Mouse (Mus musculus): Measurements from ENCODE around the gene Trpm3.

Gene Trpm3

DNA sequence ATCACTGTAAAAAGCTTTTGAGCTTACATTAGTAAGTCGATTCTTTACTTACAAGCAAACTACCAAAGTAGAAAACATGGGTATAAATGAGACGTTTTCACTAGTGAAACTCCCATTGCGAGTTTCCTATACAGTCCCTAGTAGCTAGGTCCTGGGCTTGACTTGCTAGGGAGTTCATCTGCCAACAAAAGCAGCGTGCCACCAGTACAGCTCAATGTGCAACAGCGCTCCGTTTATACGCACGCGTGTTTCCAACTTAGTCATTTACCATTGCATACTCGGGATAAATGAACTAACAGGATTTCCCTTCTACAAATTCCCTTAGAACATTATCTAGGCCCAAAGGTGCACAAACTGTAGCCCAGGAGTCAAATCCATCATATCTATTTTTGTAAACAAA lies 615.2 kb downstream of the Trpm3 start:
- DNase-seq (ENCODE audit: low spot score) = no peak

DNA sequence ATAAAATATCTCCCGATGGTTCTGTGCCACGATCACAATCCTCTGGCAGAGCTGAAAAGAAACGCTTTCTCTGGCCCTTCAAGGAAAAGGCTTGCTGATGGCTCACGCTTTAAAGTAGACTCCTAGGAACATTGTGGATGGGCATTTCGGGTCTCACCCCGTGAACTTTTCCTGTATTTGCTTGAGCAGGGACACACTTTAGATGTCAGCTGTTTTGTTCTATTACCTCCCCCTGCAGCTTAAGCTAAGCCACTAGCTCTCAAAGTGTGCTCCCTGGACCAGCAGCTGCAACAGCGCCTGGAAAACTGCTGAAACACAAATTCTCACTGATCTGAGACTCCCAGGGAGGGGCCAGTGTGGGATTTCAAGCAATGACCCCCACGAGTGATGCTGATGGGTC lies 615.7 kb downstream of the Trpm3 start:
- no peak for DNase-seq (ENCODE audit: low spot score)

DNA sequence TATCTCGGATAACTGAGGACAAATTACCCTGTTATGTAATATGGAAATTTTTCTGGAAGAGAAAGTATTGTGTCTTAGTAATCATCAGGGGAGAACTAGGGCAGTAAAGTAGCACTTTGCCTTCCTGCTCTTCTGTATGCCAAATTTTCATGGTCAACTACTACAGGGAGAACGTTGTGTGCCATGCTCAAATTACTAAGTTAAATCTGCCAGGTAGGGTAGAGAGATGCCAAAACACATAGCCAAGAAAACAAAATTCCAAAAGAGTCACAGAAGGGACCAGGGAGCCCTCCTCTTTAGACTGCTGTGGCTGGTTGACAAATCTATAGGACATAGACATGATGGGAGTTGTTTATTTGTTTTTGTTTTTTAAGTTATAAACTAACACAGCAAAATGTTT lies 619.6 kb downstream of the Trpm3 start:
- no peak for DNase-seq (ENCODE audit: low spot score)

DNA sequence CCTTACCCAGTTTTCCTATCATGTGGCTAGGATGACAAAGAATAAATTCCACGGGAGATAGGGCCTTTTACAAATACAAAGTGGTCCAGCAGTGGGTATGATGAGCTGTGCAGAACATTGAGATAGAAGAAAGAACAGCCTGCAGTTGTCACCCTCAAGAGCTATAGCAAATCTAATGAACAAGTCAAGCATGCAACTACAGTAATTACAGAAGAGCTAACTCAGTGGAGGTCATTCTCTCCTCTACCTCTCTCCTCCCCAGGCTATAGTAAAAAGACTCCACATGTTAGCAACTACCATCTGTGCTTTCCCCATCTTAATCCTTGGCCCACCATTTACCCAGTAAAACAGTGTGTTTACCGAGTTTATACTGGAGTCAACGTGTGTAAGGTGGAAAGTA lies 629.4 kb downstream of the Trpm3 start:
- DNase-seq (ENCODE audit: low spot score) = no peak

DNA sequence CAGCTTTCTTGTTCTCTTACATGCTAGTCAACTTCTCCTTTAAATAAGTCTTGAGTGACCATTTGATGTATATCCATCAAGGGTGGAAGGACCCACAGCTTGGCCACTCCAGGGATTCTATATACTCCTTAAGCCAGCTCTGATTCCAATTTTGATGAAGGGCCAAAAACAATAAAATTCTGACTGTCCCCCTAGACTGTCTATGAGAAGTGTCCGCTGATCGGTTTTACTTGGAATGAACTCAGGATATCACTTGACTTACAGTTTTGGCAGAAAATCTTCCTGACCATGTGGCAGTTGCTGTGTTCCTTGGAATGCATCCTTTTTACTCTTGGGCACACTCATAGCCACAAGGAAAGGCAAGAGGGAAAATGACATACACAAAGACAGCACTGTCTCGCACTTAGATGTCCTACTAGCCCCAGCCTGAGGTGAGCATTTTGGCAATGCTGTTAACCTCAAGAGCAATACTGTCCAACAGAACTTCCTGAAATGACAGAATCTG lies 636.4 kb downstream of the Trpm3 start:
- no peak for DNase-seq (ENCODE audit: low spot score)

DNA sequence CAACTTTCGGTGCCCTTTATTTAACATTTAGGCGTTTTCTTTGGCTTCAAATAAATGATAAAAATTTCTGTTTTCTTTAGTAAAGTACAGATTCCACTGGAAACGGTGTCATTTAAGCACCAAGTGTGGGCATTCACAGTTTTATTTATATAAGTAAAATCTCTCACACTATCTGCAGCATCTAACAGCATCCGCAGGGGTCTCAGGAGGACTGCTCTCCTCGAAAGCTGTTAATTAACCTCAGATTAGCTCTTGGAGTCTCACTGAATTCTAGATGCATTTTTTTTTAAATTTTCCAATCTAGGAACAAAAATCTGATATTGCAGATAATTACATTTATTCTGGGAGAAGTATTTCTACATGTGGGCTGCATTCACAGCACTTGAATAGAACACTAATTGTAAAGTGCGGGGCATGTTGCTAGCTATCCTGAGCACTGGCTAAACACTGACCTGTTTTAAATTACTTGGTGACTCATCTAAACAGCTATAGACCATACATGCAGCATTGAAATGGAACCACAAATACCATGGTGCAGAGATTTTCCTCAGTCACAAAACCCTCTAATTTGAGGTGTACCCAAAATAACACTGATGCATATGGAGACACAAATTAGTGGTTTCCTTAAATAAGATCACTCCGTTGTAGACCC lies 641.5 kb downstream of the Trpm3 start:
- no peak for DNase-seq (ENCODE audit: low spot score)

DNA sequence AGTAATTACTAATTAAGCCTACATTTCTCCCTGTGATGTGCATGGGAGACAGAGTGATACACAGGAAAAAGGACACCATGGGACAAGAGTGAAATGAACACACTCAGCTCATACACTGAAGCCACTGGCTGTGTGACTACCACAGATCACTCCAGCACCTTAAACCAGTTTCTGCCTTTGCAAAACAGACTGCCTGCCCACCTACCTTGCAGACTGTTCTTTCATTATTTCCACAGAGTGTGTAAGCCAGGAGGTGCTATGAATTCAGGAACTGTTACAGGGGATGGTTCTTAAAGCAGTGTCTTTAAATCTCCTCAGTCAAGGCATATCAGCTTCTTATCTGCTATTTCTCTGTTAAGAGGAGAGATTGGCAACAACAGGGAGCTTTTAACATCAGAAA lies 642.7 kb downstream of the Trpm3 start:
- DNase-seq (ENCODE audit: low spot score) = no peak

DNA sequence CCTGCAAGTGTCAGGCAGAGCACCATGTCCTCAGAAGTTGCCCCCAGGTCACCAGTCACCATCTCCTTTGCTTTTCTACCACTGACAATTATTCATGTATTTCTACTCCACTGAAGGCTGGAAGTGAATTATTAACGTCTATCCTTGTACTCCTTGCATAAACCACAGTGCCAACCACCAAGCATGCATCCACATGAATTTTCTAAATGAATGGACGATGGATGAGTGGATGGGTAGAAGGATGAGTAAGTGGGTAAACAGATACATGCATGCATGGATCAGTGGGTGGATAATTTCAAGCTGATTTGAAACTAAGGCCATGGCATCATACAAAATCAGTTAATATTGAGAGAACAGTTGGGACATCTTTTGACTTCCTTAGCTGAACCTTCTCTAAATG lies 644.9 kb downstream of the Trpm3 start:
- no peak for DNase-seq (ENCODE audit: low spot score)

DNA sequence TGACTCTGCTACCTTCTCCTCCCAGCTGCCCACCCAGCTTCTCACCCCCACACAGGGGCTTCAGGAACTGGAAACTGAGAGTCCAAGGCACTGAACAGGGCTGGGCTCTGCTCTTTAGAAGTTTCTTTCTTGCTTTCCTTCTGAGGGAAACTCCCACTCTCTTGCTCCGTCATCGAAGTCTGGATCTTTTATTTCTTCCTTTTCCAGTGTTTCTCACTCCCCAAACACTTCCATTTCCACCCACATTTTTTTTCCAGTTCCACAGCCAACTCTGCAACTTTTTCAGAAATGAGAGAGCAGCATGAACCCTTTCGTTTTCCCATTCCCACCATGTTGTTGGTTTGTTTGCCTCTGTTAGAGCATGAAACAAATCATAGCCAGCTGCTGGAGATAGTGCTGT lies 650.9 kb downstream of the Trpm3 start:
- no peak for DNase-seq (ENCODE audit: low spot score)

DNA sequence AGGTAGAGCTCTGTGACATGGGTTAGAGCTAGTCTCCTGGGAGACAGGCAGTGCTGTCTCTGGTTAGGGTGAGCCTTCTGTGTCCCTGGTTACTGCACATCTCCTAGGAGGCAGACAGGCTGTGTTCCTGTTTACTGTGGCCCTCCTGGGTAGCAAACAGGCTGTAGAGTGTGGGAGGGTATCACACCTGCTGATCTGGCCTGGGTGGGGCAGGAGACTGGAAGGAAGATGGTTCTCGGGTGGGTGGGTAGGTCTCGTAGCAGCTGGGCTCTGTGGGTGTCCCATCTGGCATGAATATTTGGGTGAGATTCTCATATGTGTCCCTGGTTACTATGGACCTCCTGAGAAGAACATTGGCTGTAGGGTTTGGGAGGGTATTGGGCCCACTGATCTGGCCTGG lies 658.1 kb downstream of the Trpm3 start:
- DNase-seq (ENCODE audit: low spot score) = no peak

DNA sequence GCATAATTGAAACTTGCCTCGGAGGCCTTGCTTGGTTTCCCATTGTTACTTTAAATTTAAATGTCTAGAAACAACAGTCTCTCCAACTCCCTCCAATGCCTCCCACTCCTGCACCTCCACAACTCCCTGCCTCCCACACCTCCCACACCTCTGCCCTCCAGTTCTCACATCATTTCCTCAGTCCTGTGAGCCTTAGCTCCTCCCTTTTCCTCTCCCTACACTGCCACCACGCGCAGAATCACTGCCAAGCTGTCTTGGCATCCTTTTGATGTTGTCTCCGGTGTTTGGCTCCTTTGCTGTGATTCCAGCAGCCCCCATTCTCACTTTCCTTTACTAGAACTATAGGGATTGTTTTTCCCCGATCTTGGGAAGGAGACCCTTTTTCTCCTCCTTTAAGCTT lies 661.6 kb downstream of the Trpm3 start:
- no peak for DNase-seq (ENCODE audit: low spot score)

DNA sequence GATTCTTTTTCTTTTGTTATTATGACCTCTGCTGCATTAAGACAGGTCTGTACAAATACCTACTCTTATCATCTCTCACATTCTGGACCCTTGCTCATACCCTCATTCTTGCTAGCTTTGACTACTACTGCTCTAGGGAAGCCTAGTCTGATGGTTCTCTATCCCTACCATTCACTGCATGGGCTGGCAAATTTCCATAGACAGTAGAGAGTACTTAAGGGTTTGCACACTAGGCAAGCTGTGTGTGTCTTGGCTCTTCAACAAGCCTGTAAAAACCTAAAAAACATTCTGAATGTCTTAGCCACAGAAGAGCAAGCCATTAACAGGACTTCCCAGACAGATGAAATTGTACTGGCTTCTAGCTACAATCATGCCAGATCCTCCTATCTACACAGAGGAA lies 664.5 kb downstream of the Trpm3 start:
- DNase-seq (ENCODE audit: low spot score) = no peak

DNA sequence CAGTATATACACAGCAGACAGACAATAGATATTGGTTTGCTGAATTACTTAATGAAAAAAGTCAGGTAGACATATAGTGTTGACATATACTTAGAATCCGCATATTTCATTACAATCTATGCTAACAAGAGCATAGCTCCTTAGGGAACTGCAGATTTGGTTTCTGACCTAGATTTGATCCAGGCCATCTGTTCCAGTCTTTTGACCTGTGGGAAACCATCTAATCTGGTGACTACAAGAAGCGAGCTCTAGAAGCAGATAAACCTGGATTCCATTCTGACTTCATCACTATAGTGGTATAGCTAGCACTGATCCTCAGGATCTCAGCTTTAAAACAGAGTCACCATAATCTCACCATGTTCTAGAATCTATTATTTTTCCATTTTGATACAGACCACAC lies 665.5 kb downstream of the Trpm3 start:
- DNase-seq (ENCODE audit: low spot score) = no peak

DNA sequence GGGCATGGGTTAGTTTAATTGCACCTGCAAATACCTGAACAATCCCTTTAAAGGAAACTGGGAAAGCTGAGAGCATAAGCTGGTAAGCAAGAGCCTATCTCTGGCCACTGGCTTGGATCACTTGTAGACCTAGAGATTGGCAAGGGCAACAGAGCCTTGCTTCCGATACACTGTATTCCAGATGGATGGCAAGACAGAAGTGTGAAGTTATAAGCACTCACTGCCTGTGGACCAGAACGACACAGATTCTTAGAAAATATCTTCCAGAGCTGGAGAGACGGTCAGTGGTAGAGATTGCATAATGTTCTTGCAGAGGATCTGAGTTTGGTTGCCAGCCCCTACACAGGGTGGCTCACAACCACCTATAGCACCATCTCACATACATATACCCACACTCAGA lies 671.4 kb downstream of the Trpm3 start:
- no peak for DNase-seq (ENCODE audit: low spot score)

DNA sequence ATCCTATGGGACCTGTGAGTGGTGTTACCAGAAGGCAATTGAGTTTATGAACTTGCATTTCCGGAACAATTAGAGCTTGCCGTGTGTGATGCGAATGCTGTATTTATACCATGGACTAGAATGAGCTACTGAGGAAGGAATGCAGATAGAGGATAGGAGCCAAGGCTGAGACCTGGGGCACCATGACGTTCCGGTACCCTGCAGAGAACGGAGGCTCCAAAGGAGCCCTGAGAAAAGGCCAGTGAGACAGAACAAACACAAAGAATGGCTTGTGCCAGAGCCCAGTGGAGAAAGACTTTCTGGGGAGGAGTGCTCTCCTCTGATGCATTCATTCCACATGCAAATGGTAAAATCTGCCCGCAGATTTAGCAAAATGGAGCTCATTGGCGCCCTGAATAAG lies 682.9 kb downstream of the Trpm3 start:
- no peak for DNase-seq (ENCODE audit: low spot score)

DNA sequence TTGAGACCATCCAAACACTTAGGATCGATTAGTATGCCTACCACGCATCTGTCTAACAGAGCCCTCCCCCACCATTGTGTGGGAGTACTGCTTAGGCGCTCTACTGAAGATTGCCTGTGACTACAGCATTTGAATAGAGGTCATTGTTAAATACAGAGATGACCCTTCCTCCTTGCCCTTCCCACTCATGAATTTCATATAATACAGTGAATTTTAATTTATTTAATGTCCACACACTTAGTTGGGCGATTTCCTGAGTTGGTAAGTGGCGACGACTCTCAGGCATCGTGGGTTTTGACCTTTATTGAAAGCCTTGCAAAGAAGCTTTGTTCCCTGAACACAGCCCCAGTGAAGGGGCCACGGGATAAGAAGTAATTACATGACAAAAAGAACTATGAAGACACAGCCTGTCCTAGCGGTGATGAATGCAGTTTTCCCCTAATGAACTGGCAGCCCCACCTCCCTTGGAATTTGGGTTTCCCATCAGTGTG lies 684.7 kb downstream of the Trpm3 start:
- DNase-seq (ENCODE audit: low spot score) = no peak

DNA sequence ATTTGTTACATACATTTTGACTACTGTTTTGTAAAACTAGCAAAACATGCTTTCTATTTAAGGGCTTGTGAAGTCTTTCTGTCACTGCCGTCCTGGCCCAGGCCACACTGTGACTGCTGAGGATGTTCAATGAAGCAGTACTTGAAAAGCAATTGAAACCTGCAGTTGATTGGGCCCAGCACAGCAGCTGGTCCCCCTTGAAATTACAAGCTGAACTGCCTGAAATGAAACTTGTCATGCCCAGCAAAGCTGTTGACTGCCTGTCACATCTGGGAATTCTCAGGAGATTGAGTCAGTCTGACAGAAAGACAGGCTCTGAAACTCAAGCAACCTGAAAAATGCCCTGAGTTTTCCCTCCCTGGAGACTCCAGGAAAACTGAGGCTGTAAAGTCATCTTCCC lies 687.0 kb downstream of the Trpm3 start:
- DNase-seq (ENCODE audit: low spot score) = no peak

DNA sequence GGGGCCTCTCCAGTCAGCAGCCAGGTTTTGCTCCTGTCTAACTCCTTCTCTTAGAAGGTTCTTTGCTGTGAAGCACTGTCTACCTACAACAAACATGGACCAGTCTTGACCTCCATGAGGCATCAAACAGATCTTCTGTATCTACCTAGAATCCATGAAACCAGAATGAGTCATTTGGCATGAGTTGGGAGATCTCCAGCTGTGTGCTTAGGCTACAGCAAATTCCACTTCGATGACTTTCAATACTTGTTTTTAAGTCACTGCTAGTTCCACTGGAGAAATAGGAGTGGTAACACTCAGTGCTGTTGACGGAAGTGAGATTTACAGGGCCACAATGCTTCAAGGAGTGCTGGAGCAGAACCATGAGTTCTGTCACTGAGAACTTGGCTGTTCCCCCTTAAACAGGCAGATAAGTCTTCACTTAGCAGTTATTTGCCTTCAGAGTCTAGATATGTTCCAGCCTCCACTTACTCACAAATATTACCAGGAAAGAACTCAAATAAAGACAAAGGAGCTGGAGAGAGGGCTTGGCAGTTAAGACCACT lies 689.4 kb downstream of the Trpm3 start:
- DNase-seq (ENCODE audit: low spot score) = no peak

DNA sequence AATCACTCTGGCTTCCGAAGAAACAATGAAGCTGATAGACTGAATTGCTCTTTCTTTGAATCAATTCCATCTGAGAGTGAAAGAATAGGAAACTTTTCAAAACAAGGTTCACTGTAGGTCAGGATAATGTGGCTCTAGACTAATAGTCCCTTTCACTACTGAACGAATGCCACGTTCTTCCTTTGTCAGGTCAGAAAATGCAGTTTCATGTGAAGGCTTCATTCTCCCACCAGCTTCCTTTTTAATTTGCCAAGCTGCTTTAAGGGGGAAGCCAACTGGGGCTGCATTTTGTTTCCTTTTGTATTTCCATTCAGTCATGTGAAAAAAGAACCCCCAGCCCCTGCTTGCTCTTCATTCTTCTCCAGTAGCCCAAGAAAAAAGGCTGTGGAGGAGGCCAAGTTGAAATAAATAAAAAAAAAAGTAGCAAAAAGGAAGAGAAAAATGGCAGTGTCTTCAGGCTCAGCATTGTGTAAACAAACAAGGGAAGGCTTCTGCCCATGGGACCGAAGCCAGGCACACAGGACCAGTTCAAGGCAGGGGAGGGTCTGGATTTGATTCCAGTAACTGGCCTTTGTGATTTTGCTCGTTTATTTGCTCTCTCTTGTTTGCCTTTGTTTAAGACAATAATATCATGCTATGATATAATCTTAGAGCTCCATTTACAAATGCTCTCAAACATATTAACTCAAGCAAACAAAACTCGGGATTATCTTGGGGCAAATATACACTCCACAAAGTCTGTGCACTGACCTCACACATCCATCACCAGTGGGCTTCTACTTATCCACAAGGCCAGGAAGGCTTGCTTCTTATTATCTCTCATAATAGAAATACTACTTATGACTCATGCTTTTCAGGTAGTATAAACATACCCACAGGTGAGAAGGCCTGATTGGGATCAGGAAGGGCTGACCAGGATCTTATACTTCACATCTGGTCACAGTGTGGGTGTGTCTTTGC lies 702.5 kb downstream of the Trpm3 start:
- no peak for DNase-seq (ENCODE audit: low spot score)

DNA sequence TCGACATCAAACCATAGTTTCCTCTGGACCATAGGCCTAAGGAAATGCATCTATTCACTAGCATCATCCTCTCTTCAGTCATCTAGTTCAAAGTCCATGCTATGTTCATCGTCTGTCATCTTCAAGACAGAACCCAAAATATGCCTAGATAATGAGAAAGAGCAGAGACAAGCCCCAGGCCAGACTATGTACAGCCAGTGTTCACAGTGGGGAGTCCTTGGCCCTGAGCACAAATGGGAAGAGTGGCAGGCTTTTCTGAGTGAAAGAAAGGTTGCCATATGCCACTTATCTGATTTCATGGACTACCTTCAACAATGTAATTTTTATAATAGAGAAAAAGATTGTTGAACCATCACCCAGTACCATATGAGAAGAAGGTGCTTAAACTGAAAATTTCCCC lies 703.9 kb downstream of the Trpm3 start:
- no peak for DNase-seq (ENCODE audit: low spot score)

DNA sequence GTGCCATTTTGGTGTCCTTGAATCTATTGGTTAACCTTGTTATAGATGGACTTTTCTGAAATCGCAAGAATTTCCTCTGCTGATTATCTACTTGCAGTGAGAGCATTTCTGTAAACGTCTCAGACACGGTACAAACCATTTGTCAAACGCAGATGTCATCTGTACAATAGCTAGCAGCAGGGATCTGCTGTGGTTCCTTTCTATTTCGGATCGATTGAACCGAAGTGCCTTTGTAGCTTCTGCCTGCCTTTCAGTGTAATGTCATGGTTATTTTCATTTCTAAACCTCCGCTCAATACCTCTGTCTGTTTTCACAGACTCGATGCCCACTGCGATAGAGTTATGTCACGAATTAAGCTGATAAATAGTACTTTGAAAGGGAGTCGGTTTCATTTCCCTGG lies 708.9 kb downstream of the Trpm3 start:
- DNase-seq (ENCODE audit: low spot score) = no peak

DNA sequence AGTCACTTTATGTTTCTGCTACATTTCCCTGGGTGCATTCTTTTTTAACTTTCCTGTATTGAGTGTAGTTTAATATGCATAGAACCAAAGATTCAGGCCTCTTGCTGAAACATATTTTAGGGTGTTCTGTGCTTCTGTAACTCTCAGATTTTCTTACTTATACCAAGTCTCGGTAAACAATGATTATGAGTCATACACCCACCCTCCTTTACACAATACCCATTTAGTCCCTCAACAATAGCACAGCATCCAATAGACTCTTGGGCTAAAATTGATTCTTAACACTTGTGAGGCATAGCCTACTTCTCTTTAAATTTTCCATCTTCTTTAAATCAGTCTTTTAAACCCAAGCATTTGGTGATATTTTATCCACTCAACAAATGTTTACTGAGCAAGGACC lies 709.4 kb downstream of the Trpm3 start:
- DNase-seq (ENCODE audit: low spot score) = no peak
